Mouse (Mus musculus) testis, adult 2 months (tissue): ENCODE data around the gene Foxp1. TPM values are rescaled to one million over a fixed set of nuclear protein-coding genes. Genes with fewer than 3 reads are reported as not detected.

Source experiments
- H3K27ac ChIP-seq: fragments of 200-500 bp; 2 replicates; pipeline ENCODE4 v1.5.1; 2012; ENCODE audit warnings: low read depth, low read length; ENCODE audit not compliant: control insufficient read depth, insufficient read depth
- H3K27me3 ChIP-seq: fragments of 200-500 bp; 2 replicates; pipeline ENCODE4 v1.6.1; 2012; ENCODE audit warnings: mild to moderate bottlenecking, low read length, moderate library complexity; ENCODE audit not compliant: control insufficient read depth, insufficient read depth
- H3K36me3 ChIP-seq: fragments of 200-500 bp; 2 replicates; pipeline ENCODE4 v1.6.1; 2012; ENCODE audit warnings: mild to moderate bottlenecking, low read length; ENCODE audit not compliant: control insufficient read depth, insufficient read depth
- H3K4me1 ChIP-seq: fragments of 200-500 bp; 2 replicates; pipeline ENCODE4 v1.6.1; 2012; ENCODE audit warnings: low read length; ENCODE audit not compliant: control insufficient read depth, insufficient read depth
- H3K4me3 ChIP-seq: fragments of 200-500 bp; 2 replicates; pipeline ENCODE4 v1.5.1; 2012; ENCODE audit warnings: low read depth, mild to moderate bottlenecking, low read length, moderate library complexity, mixed read lengths; ENCODE audit not compliant: control insufficient read depth
- CTCF ChIP-seq: fragments of 200-500 bp; IDR thresholded peaks from 2 replicates; pipeline ENCODE4 v1.5.1; 2012; ENCODE audit warnings: low read depth, mild to moderate bottlenecking, inconsistent platforms, low read length, moderate library complexity; ENCODE audit not compliant: control insufficient read depth, insufficient read depth, insufficient replicate concordance
- POLR2A ChIP-seq: fragments of 200-500 bp; IDR thresholded peaks from 2 replicates; pipeline ENCODE4 v1.6.1; 2012; ENCODE audit warnings: low read depth, mild to moderate bottlenecking, inconsistent platforms, low read length, moderate library complexity; ENCODE audit not compliant: control insufficient read depth
- polyA plus RNA-seq: library from polyadenylated mRNA; depleted of rRNA; stranded (reverse); fragments of >200 nt; gene quantifications from 2 replicates; pipeline ENCODE4 v1.2.3, GENCODE M21; 2012; rRNA removed

The Foxp1 gene
- polyA plus RNA-seq, 1 experiment = 34.8 TPM

DNA sequence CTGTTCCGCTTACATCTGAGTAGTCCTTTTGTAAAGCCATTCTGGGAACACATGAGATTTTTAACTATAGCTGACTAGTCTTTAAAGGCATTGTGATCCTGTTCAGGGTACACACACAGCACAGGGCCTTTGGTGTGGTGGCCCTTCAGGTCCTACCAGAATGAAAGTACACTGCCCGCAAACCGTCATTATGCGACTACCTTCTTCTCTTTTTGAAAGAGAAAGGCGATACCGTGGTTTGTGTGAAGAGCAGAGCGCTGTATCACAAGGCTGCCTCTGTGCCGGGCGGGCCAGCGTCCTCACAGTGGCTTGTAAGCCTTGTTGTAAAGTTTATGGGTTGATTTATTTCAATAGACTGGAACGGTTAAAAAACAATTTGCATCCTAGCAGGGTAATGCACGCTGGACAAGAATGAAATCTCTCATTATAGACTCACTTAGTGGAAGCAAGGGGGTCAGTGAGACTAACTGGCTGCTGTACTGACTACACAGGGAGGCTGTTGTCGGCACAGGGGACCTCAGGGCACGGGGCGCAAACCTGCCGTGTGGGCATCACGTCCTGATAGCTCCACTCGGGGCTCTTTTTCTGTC lies 589.3 kb downstream of the Foxp1 start:
- TF ChIP-seq POLR2A = no peak
- no peak for TF ChIP-seq CTCF
- Histone ChIP-seq H3K27me3 (no peaks in the 10 kb centered on the region), H3K36me3 (no peaks in the 10 kb centered on the region), H3K4me1 (no peaks in the 10 kb centered on the region), H3K4me3 (no peak overlapping the region), H3K27ac (no peak overlapping the region)

DNA sequence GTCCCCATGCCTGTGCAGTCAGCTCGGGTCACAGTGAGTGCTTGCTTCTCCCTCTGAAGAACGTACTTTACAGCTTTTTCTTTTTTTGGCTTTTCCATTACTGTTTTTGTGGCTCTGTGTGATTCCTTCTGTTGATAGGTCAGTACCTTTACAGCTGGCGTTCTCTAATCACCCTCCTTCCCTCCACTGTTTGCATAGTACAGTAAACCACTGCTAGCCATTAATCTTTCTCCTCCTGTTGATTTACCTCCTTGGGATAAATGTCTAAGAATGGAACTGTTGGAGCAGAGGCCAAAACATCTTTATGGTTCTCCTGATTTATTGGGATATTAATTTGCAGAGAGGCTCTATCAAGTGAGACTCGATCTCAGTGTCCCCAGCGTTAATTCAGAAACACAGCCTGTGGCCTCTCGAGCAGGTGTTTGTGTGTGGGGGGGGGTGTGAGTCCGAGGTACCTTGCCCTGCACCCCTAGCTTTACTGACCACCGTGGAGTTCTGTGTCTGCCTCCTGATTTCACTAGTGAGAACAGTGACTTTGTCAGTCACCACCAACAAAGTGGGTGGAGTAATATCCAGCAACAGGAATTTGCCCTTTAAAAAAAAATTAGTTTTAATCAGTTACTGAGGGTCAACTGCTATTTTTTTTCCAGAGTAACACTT lies 590.5 kb downstream of the Foxp1 start:
- no peak overlapping the region for H3K27ac ChIP-seq
- H3K4me3 ChIP-seq = no peak overlapping the region
- H3K27me3 ChIP-seq = no peaks in the 10 kb centered on the region
- no peaks in the 10 kb centered on the region for H3K4me1 ChIP-seq
- no peaks in the 10 kb centered on the region for H3K36me3 ChIP-seq
- TF ChIP-seq CTCF (no peak), POLR2A (no peak)

DNA sequence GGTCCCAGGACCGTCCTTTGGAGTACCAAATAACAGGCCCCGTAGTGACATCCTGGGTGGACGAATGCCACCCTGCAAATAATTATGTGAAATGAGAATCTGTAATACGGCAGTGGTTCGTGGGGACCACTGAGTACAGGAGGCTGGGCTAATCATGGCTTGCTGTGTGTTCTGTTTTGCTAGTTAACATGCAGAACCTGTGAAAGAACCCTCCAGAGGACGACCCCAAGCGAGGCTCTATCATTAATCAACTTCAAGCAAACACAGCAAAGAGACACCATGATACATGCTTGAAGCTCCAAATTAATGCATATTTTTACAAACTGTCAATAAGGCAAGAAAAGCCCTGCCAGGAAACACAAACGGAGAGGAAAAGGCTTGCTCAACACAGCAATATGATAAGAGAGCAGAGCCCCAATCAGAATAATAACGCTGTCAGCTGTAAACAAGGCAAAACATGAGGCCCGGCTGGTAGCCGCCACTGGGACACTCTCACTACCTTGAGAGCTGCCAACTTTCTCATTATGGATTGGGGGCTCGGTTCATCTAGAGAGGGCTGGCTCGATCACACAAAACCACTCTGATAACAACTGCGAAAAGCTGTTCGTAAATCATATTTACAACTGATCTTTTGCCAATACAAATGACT lies 591.7 kb downstream of the Foxp1 start:
- H3K4me3 ChIP-seq = no peak overlapping the region
- H3K27ac ChIP-seq = no peak overlapping the region
- no peaks in the 10 kb centered on the region for H3K36me3 ChIP-seq
- H3K4me1 ChIP-seq = no peaks in the 10 kb centered on the region
- TF ChIP-seq CTCF = no peak
- no peak for TF ChIP-seq POLR2A
- H3K27me3 ChIP-seq = no peaks in the 10 kb centered on the region

DNA sequence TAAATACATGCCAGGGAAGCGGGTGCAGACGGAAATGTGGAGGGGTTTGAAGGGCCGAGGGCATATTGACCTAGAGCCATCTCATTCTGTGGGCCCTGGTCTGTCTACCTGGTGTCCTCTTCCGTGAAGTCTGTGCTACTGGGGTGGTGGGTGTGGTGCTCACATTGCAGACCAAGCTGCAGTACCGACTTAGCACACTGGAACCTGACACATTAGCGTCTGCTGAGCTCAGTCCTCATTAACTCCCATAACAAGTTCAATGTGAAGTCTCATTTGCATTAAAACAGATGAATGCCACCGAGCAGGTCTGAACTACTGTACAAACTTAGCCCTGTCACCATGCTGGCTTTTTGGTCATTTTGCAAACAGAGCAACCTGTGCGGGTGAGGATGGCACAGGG lies 594.2 kb downstream of the Foxp1 start:
- TF ChIP-seq POLR2A (no peak), CTCF (no peak)
- Histone ChIP-seq H3K4me3 (no peak overlapping the region), H3K4me1 (no peaks in the 10 kb centered on the region), H3K36me3 (no peaks in the 10 kb centered on the region), H3K27ac (no peak overlapping the region), H3K27me3 (no peaks in the 10 kb centered on the region)

DNA sequence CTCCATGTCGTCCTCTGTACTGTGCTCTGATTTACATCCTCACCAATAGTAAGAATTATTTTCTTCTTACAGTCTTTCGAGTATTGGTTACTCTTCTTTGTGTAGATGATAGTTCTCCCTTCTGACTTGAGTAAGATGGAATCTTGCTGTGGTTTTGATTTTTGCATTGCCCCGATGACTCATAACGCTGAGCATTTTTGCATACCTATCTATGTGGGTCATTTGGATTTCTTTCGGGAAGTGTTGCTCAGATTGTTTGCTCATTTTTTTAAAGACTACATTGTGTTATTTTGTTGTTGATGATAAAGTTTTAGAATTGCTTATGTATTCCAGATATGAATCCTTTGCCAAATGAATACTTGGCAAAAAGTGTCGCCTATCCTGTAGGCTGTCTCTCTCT lies 621.3 kb downstream of the Foxp1 start:
- no peaks in the 10 kb centered on the region for H3K4me1 ChIP-seq
- no peak for TF ChIP-seq CTCF
- no peak for TF ChIP-seq POLR2A
- no peaks in the 10 kb centered on the region for H3K27me3 ChIP-seq
- H3K36me3 ChIP-seq = no peaks in the 10 kb centered on the region
- no peak overlapping the region for H3K27ac ChIP-seq
- H3K4me3 ChIP-seq = no peak overlapping the region

DNA sequence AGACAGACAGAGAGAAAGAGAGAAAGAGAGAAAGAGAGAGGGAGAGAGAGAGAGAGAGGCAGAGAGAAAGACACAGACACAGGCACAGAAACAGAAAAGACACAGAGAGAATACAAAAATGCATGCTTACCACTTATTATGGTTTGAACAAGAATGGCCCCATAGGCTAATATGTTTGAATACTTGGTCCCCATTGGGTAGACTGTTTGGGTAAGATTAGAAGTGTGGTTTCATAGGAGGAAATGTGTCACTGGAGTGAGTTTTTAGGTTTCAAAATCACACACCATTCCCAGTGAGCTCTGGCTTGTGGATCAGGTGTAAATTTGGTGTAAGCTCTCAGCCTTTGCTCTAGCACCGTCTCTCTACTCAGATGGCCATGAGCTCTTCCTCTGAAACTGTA lies 644.3 kb downstream of the Foxp1 start:
- Histone ChIP-seq H3K4me3 (no peak overlapping the region), H3K36me3 (no peaks in the 10 kb centered on the region), H3K27me3 (no peaks in the 10 kb centered on the region), H3K27ac (no peak overlapping the region), H3K4me1 (no peaks in the 10 kb centered on the region)
- TF ChIP-seq CTCF (no peak), POLR2A (no peak)

DNA sequence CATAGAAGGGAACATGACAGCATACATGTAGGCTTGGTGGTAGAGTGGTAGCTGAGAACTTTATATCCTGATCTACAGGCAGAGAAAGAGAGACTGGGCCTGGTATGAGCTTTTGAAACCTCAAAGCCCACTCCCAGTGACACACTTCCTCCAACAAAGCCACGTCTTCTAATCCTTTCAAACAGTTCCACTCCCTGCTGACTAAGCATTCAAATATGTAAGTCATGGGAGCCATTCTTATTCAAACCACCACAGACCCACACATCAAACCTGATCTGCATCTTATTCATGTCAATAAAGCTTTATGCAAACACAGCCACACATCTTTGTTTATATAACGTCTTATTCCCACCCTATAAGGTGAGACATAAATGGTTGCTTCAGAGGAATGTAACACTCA lies 646.1 kb downstream of the Foxp1 start:
- H3K27ac ChIP-seq = no peak overlapping the region
- no peak overlapping the region for H3K4me3 ChIP-seq
- H3K27me3 ChIP-seq = no peaks in the 10 kb centered on the region
- H3K36me3 ChIP-seq = no peaks in the 10 kb centered on the region
- no peaks in the 10 kb centered on the region for H3K4me1 ChIP-seq
- TF ChIP-seq CTCF (no peak), POLR2A (no peak)

Other genes starting within 250 kb of the Foxp1 start
- gene Eif4e3, start 144.1 kb upstream of the Foxp1 start, polyA plus RNA-seq = 1.7 and 1.9 TPM in 2 replicates
- gene Gm20696, start 144.1 kb upstream of the Foxp1 start, polyA plus RNA-seq = 0.02 and 0.12 TPM in 2 replicates
- 0.14 and 0.19 TPM in 2 replicates for gene Gpr27, start 170.0 kb upstream of the Foxp1 start, polyA plus RNA-seq
- gene Prok2, start 203.7 kb upstream of the Foxp1 start, polyA plus RNA-seq = 29.5 and 33.4 TPM in 2 replicates